Mouse (Mus musculus): ENCODE results near the gene Arl4d. TPM values are rescaled to one million over a fixed set of nuclear protein-coding genes. Genes with fewer than 3 reads are reported as not detected.
"Not testable (repeated sequence)": the region's sequence is repeated elsewhere in the genome, so short reads cannot be mapped to it uniquely, and the experiment has no call there.

The Arl4d gene
- total and polyA plus RNA-seq, 3 experiments = 0.59 to 1.2 (median 0.81) TPM

GRCm38 (mm10) chr11:101657886-101658750 lies 7.2 kb upstream of the Arl4d start:
- H3K9me3 ChIP-seq (replicated peaks; ENCODE audit: low read length); H3K4me3 ChIP-seq (replicated peaks in 1 of 3; ENCODE audit: low read depth in 2 of 3, low read length in 2 of 3, poor library complexity in 1 of 3); dilution Hi-C loops (cut with MboI; ENCODE audit: extremely low pct_ligation_motif_present, extremely low pct_unique_long_range_greater_than_20kb, low sequenced_read_pairs); H3K79me2 ChIP-seq (replicated peaks; ENCODE audit: control insufficient read depth, extremely low read depth, insufficient read depth, poor library complexity, severe bottlenecking); in situ Hi-C loops (cut with MboI; ENCODE audit: low pct_ligation_motif_present, low pct_unique_long_range_greater_than_20kb, low sequenced_read_pairs); H3K36me3 ChIP-seq (replicated peaks in 1 of 2; ENCODE audit: control insufficient read depth in 1 of 2, insufficient read depth in 1 of 2, low read length in 1 of 2): not testable (repeated sequence)
- peak; percentile 95 for TF ChIP-seq POLR2A (IDR thresholded peaks at IDR 0.05; ENCODE audit: low read depth, low read length)
- TF ChIP-seq MAFK (IDR thresholded peaks at IDR 0.05; ENCODE audit: insufficient replicate concordance, low read length) = peak; percentile 27; the same call in 1 of the 2 replicates
- TF ChIP-seq MAX (IDR thresholded peaks at IDR 0.05; ENCODE audit: low read length) = peak; percentile 72
- peak; percentile 76 for TF ChIP-seq MEF2A (IDR thresholded peaks at IDR 0.05; ENCODE audit: borderline replicate concordance, low read depth, low read length)
- peak; percentile 19; the same call in 1 of the 2 replicates for TF ChIP-seq SIN3A (IDR thresholded peaks at IDR 0.05; ENCODE audit: low read length)
- TF ChIP-seq JUND (conservative IDR thresholded peaks at IDR 0.05; ENCODE audit: low read depth, low read length) = peak; percentile 57; the same call in 1 of the 2 replicates
- TF ChIP-seq IRF4 (IDR thresholded peaks at IDR 0.05; ENCODE audit: low read depth, low read length) = peak; percentile 61
- TF ChIP-seq MXI1 (IDR thresholded peaks at IDR 0.05; ENCODE audit: low read depth, low read length) = peak; percentile 57; the same call in 1 of the 2 replicates
- peak; percentile 83 for TF ChIP-seq ELF1 (IDR thresholded peaks at IDR 0.05; ENCODE audit: low read depth, low read length)
- TF ChIP-seq HCFC1 (IDR thresholded peaks at IDR 0.05; ENCODE audit: low read depth, low read length) = peak; percentile 73
- TF ChIP-seq NRF1 (IDR thresholded peaks at IDR 0.05; ENCODE audit: low read depth, low read length) = peak; percentile 52; the same call in 1 of the 2 replicates
- TF ChIP-seq TBP (conservative IDR thresholded peaks at IDR 0.05; ENCODE audit: low read depth, low read length) = peak; percentile 96
- 0 out of 2 replicates have a peak, but pooled peaks have one; percentile 33 for TF ChIP-seq EP300 (IDR thresholded peaks at IDR 0.05; ENCODE audit: low read length)
- TF ChIP-seq RCOR1 (conservative IDR thresholded peaks at IDR 0.05; ENCODE audit: low read depth, low read length) = peak; percentile 95
- peak; percentile 76 for TF ChIP-seq CHD2 (IDR thresholded peaks at IDR 0.05; ENCODE audit: low read length)
- TF ChIP-seq UBTF (IDR thresholded peaks at IDR 0.05; ENCODE audit: low read depth, low read length) = peak; percentile 88; the same call in 1 of the 2 replicates
- peak; percentile 83 for TF ChIP-seq ETS1 (conservative IDR thresholded peaks at IDR 0.05; ENCODE audit: low read depth, low read length)
- peak; percentile 48; the same call in 1 of the 2 replicates for TF ChIP-seq MYC (IDR thresholded peaks at IDR 0.05; ENCODE audit: low read depth, low read length)
- peak; percentile 100 for TF ChIP-seq POLR2AphosphoS2 (IDR thresholded peaks at IDR 0.05; ENCODE audit: low read depth, low read length)
- TF ChIP-seq TCF12 (IDR thresholded peaks at IDR 0.05; ENCODE audit: low read depth, low read length) = peak; percentile 91
- 0 out of 2 replicates have a peak, but pooled peaks have one; percentile 45 for TF ChIP-seq KAT2A (IDR thresholded peaks at IDR 0.05; ENCODE audit: insufficient replicate concordance, low read length)
- peak; percentile 91 for TF ChIP-seq NELFE (IDR thresholded peaks at IDR 0.05; ENCODE audit: low read depth, low read length)
- TF ChIP-seq ZNF384 (IDR thresholded peaks at IDR 0.05; ENCODE audit: low read depth, low read length) = peak; percentile 37; the same call in 1 of the 2 replicates
- TF ChIP-seq MAZ (IDR thresholded peaks at IDR 0.05; ENCODE audit: low read depth, low read length) = peak; percentile 85; the same call in 1 of the 2 replicates
- TF ChIP-seq ZMIZ1 (IDR thresholded peaks at IDR 0.05; ENCODE audit: low read depth, low read length) = peak; percentile 100
- TF ChIP-seq BHLHE40 (IDR thresholded peaks at IDR 0.05; ENCODE audit: low read depth, low read length) = peak; percentile 35; the same call in 1 of the 2 replicates
- TF ChIP-seq E2F4 (IDR thresholded peaks at IDR 0.05; ENCODE audit: insufficient replicate concordance, low read depth, low read length) = peak; percentile 40; the same call in 1 of the 2 replicates
- Histone ChIP-seq H3K4me1 (ENCODE audit: control insufficient read depth in 1 of 2, insufficient read depth in 2 of 2) (peaks cover 4 to 20% of the 10 kb centered on the region in 2 experiments; a peak in 3 of 4 replicates), H3K27me3 (replicated peaks) (peaks cover 40% of the 10 kb centered on the region), H3K27ac (ENCODE audit: insufficient read depth, low read depth) (peak overlapping the region; percentile 51; the same call in 1 of the 2 replicates), H3K9ac (ENCODE audit: insufficient read depth, low read depth) (peak overlapping the region; percentile 55), H3K4me2 (ENCODE audit: insufficient read depth, low read depth, poor library complexity, severe bottlenecking) (peak overlapping the region; percentile 30; the same call in 1 of the 2 replicates)
- peak; percentile 99 for DNase-seq (ENCODE audit: extremely low read depth)

Measured in CH12.LX (cell line).